Mouse (Mus musculus): ENCODE data around the gene Ptprt.
A peak's percentile ranks its signal among the peaks of the same experiment; 100 is the strongest.
"Not testable (repeated sequence)": the region's sequence is repeated elsewhere in the genome, so short reads cannot be mapped to it uniquely, and the experiment has no call there.

Ptprt gene

DNA sequence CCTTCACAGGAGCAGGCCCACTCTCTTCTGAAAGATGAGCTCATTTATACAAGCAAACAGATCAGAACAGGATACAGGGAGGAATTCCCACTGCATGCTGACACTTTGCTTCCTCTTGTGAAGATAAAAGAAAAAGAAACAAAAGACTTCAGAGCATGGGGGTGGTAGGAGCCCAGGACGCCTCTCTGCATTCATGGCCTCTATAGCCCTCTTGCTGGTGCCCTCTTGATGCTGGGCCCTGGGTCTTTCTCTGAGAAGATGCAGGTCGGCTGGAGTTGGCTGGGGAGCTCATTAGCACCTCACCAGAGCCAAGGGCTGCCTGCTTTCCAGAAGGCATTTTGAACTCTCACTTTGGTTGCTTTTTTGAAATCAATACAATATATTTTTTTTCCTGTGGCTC lies 448.6 kb downstream of the Ptprt start:
- no peak for DNase-seq (ENCODE audit: low spot score in 2 of 2)

DNA sequence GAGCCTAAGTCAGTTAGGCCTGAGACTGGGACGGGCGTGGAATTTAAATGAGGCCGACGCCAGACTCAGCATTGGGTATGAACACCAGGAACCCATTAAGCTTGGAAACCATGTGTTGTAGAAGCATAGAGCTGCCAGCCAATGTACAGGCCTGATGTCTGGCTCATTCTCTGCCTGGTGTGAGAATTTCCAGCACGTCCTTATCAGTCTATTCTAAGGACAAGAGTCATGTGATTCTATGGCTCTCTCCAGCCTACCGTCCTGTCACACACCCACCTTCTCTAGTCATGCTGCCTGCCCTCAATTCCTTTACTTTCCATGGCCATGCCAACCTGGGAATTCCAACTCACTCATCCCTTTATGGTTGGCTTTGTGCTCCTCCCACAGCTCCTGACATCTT lies 450.4 kb downstream of the Ptprt start:
- no peak for DNase-seq (ENCODE audit: low spot score in 2 of 2)

DNA sequence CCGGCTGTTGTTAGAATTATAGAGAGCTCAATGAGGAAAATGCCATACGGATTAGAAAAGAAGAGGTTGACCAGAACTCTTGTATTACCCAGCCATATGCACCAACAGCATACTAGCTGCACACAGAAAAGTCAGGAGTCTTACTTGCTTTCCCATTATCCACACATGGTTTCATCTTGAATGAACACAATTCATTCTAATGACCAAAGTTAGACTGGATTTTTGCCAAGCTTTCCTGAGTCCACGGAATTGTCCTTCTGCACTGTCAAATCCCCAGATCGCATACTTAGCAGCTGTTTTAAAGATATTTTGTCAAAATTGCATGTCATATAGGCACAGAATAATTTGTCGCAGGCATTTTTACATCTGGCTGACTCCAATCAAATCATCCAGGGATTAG lies 463.6 kb downstream of the Ptprt start:
- DNase-seq (ENCODE audit: low spot score in 2 of 2), result no peak

DNA sequence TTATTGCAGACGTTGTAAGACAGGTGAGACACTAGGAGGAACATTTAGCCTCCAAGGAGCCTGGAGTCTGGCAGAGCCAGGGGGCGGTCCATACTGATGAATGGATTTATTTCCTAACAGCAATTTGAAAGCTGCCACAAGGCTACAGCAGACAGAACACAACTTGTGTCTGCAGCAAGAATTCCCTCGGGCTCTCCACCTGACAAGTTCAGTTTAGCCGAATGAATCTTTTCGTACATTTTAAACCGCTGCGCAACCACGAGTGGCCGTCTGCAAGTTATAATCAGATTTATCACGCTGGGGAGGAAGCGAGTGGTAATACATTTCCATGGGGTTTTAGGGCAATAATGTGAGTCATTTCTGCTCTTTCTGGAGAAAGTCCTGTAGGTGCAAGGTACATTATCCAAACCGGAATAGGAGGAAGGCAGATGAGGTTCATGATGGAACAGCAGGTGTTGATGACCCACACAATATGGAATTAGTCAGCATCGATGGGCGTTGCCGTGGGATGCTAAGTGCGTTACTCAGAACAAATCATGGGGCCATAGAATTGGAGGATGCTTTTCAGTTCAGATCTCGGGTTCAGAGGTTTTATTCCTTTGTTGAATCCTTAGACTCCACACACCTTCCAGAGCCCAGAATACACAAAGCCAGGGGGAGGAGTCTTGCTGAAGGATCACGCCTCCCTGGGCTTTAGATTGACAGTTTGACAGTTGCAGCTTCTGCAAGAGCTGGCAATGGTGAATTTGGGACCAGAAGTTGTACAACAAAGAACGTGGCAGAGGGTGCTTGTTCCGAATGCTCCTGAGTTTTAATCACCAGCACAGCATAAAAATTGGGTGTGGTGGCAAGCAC lies 478.1 kb downstream of the Ptprt start:
- DNase-seq (ENCODE audit: low spot score in 2 of 2), result peak; percentile 32

DNA sequence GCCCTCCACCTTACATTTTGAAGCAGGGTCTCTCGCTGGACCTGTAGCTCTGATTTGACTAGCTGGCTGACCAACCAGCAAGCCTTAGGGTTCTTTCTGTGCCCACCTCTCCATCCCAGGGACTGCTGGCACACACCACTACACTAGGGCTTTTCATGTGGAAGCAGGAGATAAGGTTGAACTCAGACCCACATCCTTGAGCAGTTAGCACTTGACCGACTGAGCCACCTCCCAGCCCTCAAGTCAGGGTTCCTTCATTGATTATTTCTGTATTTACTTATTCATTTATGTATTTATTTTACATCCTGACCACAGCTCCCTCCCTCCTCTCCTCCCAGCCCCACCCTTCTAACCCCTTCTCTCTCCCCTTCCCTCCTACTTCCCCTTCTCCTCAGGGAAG lies 479.1 kb downstream of the Ptprt start:
- no peak for DNase-seq (ENCODE audit: low spot score in 2 of 2)

DNA sequence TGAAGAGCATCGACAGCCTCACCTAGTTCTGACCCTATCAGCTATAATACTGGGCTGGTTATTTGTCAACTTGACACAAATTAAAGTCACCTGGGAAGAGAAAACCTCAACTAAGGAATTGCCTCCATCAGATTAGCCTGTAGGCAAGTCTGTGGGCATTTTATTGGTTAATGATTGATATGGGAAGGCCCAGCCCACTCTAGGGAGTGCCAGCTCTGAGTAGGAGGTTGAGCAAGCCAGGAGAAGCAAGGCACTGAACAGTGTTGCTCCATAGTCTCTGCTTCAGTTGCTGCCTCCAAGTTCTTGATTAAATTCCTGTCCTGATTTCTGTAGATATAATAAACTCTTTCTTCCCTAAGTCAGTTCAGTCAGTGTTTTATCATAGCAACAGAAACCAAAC lies 488.4 kb downstream of the Ptprt start:
- DNase-seq (ENCODE audit: low spot score in 2 of 2), result no peak

DNA sequence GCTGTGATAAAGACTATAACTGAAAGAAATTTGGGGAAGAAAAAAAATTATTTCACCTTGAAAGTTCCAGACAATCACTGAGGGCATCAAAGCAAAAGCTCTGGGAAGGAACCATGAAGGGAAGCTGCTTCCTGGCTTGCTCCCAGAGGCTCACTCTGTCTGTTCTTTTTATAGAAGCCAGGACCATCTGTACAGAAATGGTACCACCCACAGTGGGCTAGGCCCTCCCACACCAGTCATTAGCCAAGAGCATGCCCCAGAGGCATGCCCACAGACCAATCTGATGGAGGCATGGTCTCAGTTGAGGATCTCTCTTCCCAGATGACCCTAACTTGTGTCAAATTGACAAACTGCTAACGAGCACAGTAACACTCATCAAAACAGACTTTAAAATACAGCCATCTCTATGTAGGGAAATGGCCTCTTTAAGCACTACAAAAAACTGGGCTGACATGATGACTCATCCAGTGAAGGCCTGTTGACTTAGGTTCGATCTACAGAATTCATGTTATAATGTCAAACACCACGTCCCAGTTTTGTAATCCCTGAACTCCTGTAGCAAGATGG lies 519.0 kb downstream of the Ptprt start:
- peak; percentile 35 to 52 for DNase-seq (ENCODE audit: low spot score in 2 of 2)

DNA sequence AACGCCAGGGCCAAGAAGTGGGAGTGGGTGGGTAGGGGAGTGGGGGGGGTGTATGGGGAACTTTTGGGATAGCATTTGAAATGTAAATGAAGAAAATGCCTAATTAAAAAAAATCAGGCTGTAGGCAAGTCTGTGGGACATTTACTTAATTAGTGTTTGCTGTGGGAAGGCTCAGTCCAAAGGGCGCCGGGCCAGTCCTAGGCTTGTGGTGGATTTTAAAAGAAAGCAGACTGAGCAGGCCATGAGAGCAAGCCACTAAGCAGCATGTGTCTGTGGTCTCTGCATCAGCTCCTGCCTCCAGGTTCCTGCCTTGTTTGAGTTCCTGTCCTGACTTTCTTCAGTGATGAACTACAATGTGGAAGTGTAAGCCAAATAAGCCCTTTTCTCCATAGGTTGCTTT lies 524.8 kb downstream of the Ptprt start:
- not testable (repeated sequence) for DNase-seq (ENCODE audit: low spot score in 2 of 2)

DNA sequence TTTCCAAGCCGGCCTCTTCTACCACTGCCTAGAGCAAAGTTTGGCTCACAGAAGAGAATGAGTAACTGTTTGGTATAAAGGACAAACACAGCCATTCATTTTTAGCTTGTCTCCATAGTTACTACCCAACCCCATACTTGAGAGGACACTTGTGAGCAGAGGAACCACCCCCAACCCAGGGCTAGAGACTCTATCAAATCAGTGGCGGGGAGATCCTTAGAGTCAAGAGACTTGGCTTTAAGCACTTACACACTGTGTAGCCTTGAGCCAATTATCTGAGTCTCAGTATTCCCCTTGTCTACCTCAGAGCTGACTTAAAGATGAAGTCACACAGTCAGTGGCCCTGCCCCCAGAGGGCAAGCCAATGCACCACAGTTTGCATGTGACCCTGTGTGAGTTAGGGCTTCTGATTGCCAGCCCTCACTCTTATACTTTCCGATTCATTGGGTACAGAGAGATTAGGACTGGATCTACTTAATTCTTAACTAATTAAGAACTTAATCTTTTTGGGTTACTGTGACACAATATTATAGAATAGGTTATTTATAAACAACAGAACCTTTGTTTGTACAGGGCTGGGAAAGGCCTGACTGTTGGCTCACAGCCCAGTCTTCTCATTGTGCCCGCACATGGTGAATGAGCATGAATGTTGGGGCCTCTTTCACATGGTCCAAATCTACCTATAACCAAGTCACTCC lies 529.2 kb downstream of the Ptprt start:
- no peak for DNase-seq (ENCODE audit: low spot score in 2 of 2)

DNA sequence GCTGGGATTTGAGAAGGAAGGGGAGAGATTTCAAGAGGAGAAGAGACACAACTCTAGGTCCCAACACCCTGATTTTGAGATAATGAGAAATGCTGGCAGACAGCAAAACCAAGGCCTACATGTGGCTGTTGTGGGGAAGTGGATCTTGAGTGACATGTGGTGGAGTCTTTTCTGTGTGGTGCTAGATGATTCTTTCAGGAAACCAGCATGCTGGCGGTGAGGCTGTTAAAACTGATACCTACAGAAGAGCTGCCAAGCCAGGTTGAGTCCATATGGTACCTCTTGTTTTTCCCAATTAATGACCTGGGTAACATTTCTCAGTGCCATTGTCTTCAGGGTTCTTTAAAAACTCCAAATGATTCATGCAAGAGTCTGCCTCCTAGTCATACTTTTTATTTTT lies 531.1 kb downstream of the Ptprt start:
- DNase-seq (ENCODE audit: low spot score in 2 of 2), result no peak

DNA sequence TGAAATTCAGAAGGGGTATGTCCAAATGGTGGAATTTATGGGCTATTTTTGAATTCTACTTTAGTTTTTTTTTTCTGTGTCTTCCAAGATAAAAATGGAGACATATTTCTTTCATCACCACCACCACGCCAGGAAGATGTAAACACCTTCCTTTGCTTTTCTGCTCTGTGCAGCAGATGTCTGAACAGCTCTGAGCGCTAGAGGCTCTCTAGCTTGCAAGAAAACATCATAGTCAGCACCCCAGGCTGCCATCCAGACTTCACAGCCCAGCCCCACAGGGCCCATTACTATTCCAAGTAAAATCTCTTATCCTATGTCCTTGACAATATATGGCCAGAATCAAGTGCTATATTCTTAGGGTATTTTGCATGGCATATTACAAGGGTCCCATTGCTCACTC lies 542.9 kb downstream of the Ptprt start:
- peak in 1 of 2 experiments; percentile 40 for DNase-seq (ENCODE audit: low spot score in 2 of 2)

DNA sequence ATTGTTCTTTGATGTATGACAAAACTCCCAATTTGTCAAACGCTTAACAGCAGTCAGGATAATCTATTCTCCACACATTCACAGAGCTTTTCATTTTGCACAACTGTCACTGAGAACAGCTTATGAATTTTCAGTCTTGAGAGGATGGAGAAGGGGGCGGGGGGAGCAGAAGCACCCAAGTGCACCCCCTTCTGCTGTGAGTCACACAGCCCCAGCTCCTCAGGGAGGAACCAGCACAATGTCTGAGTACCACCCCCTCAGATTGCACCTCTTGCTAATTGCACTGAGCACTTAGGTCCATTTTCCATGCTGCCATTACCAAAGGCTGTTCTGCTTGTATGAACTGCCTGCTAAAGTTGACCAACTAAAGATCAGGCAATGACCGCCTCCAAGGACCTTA lies 578.6 kb downstream of the Ptprt start:
- peak; percentile 61 to 66 for DNase-seq (ENCODE audit: low spot score in 2 of 2)

DNA sequence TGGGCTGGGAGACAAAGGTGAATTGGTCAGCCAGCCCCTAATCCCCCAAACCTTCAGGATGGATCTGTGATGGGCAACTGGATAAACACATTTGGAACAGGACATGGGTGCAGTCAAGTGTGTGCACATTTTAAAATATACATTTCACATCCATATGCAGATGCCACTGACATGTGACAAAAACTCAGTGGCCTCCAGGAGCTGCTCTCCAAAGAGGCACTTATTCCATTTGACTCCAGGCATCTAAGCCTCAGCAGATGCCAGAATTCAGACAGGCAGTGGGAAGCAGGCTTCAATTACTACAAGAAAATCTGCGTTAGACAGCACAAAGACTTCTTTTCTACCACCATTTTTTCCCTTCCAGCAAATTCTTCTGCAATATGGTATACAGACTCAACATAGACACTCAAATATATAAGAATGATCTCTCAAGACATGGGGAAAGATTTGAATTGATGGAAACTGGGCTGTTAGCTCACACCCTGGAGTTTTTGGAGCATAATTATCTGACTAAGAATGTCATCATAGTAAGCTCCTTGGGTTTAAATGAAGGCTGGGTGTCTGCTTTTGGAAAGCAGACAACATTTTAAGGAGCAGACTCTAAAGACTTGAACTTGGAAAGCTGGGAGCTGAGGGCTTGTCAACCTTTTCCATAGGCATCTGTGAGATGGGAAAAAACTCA lies 580.1 kb downstream of the Ptprt start:
- DNase-seq (ENCODE audit: low spot score in 2 of 2), result no peak

DNA sequence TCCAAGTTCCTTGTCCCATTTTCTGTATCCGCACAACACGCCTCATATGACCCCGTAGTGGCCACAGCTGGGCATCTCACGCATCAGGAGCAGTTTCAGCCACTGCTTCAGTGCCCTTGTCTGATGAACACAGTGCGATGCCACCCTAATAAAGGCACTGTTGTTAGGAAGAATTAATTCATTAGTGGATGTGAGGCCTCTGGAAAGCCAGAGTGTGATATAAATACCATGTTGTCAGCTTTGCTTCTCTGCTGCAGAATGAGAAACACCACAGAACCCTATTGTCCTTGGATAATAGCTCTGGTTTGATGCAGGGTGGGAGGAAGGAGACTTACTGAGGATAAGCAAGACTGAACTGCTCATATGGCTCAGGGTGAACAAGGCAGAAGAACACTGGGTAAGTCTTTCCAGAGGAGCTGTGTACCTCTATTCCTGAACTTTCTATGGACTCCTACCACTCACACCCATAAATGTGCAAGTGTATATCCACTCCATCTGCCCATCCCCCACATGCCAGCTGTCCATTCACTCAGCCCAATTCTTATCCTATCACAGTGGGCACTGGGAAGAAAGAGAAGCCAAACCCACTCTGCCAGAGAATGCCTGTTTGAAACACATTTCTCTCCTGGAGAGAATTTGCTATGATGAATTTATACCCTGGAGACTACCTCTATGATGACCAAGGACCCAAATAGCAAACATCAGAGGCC lies 582.2 kb downstream of the Ptprt start:
- no peak for DNase-seq (ENCODE audit: low spot score in 2 of 2)

DNA sequence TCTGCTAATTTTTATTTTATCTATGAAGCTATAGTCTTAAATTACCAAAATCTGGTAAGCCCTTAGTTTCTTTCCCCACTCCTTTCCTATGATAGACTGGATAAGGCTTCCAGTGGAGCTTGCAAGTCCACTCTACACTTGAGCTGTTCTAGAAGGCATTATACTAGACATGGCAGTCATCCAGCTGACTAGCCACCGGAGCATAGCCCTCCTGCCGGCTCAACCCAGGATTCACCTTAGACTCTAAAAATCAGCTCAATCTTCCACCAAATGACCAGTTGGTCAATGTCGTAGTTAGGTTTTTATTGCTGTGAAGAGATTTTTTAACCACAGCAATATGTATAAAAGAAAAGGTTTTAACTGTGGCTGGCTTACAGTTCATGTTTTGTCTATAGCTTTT lies 608.1 kb downstream of the Ptprt start:
- DNase-seq (ENCODE audit: low spot score in 2 of 2), result no peak

DNA sequence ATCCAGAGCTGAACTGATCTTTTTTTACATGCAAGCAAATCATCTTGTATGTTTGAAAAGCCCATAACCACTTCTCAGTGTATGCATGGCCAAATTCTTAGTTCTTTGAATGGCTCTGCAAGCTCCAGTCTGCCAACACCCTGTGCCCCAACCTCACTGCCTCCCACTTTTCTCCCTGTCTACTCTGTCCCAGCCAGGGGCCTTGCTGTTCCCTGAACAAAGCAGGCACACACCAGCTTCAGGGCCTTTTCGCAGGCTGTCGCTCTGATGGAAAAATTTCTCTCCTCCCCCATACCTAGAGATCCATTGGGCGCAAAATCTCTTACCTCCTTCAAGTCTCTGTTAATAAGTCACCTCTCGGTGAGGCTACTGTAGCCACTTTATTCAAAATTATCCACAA lies 610.7 kb downstream of the Ptprt start:
- no peak for DNase-seq (ENCODE audit: low spot score in 2 of 2)

DNA sequence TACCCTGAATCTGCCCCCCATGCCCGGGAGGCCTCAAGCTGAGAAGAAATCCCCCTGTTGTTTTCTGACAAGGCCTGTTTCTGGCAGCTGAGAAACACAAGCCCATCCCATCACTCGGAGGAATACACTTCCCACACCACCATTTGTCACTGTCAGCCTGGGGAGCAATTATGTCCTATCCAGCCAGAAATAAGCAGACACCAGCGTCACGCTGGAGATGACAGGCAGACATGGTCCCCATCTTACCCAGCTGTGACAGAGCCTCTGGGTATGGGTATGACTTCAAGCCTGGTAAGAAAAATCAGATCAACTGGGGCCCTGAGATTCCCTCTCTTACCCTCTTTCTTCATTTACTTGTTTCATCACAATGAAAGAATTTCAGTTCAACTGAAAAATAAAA lies 625.3 kb downstream of the Ptprt start:
- DNase-seq (ENCODE audit: low spot score in 2 of 2), result no peak

DNA sequence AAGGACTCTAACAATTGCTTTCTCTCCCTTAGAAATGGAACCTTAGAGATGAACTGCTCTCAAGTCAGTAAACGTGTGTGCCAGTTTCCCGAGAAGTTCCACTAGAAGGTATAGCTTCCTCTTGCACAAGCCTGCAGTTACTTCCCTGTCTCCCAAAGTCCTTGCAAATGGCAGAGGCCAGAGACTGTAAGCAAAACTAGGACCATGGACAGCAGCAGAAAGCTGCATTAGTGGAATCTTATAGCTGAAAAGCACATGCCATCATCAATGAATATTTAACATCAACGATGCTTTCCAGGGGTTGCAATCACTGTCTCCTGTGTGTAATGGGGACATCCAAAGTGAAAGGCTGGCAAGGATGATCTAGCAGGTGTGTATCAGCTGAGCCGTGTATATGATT lies 629.3 kb downstream of the Ptprt start:
- no peak for DNase-seq (ENCODE audit: low spot score in 2 of 2)

DNA sequence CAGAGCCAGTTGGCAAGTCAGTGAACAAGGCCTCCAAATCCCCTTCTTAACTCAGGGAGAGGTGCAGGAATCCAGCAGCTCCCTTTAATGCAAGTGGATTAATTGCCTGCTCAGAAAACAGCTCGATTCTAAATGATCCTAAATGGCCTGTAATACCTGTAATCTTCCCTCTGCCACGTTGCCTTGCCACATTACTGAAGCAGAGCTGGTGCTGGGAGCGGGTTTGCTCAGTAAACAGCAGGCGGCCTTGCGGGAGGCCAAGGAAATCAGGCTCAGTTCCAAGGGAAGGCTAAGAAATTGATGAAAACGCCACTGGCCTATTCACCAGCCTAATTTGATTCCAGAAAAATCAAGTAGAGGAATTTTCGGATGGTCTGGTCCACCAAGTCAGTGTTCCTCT lies 659.9 kb downstream of the Ptprt start:
- no peak for DNase-seq (ENCODE audit: low spot score in 2 of 2)

DNA sequence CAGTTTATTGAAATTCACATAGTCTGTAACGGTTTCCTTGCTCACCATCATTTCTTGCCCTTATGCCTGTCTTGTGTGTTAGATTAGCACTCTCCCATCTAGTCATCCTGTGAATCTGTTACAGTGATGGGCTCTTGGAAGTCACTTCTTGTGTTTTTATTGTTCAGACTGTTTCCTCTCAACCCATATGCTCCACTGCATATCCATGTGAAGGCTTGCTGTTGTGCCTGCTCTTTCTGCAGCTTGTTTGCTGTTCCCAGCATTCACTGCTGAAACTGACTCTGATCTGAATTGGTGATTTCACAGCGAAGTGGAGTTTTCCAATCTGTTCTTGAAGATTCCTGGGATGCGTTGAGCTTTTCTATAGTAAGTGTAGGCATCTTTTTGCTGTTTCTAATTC lies 678.6 kb downstream of the Ptprt start:
- no peak for DNase-seq (ENCODE audit: low spot score in 2 of 2)

All from frontal cortex, postnatal 36 days (tissue).